Mouse (Mus musculus) cerebellum, adult (tissue): ENCODE measurements around the gene Zfp451.
"Not testable (repeated sequence)": the region's sequence is repeated elsewhere in the genome, so short reads cannot be mapped to it uniquely, and the experiment has no call there.

Source experiments
- ATAC-seq: cut with Nextera tagmentation; 2 replicates; pipeline ENCODE4 v1.9.2; 2017; ENCODE audit warnings: mild to moderate bottlenecking, moderate library complexity, mixed read lengths; ENCODE audit not compliant: insufficient number of reproducible peaks, low FRiP score, low TSS enrichment

Gene Zfp451

DNA sequence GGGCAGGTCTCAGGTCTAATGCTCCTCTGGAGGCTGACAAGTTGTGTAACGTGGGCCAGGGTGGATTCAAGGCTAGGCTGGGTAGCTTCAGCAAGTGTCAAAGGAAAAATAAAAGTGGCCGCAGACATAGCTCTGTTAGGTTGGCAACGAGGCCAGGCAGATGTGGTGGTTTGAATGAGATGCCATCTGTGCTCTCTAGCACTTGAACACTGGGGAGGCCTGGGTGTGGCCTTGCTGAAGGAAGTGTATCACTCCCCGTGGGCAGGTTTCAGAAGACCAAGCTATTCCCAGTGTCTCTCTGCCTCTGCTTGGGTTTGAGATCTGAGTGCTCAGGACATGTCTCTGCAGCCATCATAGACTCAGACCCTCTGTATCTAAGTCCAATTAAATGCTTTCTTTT lies 55.9 kb downstream of the Zfp451 start:
- ATAC-seq = no peak

DNA sequence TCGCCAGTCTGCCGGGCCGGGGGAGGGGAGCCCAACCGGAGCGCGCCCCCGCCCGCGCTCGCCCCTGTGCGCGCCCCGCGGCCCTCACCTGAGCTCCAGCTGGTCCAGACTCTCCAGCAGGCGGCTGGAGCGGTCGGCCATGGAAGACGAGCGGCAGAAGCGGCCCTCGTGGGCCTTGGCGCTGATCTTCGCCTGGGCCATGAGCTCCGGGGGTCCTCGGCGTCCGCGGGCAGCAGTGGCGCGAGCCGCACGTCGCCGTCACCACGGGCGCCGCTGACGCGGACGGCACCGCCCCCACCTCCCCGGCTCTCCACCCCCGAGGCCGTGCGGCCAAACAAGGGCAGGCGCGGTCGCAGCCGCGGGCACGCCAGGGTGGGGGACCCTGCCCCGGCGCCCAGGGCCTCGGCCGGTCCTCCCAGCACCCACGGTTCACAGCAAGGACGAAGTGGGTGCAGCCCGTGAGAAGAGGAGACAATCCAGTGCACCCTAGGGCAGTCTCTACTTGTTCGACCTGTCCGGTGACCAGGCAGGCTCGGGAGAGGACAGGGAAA lies 56.8 kb downstream of the Zfp451 start, which contains the start of gene Bag2:
Gene Bag2 (minus strand): TSS at position 305 of the 551 bp plus-strand sequence.
- ATAC-seq = peak; percentile 67

DNA sequence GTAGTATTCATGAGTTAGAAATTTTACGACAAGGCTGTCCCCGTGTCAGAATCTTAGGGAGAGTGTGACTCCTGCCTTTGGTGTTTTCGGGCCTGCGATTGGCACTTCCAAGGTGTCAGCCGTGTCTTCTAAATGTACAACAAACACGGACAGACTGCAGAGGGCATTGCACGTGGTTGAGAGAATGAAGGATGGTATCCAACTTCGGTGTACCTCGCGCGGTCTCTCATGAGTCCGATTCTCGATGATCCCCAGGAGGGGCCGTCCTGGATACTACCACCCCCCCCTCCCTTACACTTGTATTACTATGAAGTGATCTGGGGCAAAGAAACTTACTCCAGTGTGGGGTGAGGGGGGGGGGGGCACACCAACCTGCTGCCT lies 57.4 kb downstream of the Zfp451 start:
- peak; percentile 41 for ATAC-seq

DNA sequence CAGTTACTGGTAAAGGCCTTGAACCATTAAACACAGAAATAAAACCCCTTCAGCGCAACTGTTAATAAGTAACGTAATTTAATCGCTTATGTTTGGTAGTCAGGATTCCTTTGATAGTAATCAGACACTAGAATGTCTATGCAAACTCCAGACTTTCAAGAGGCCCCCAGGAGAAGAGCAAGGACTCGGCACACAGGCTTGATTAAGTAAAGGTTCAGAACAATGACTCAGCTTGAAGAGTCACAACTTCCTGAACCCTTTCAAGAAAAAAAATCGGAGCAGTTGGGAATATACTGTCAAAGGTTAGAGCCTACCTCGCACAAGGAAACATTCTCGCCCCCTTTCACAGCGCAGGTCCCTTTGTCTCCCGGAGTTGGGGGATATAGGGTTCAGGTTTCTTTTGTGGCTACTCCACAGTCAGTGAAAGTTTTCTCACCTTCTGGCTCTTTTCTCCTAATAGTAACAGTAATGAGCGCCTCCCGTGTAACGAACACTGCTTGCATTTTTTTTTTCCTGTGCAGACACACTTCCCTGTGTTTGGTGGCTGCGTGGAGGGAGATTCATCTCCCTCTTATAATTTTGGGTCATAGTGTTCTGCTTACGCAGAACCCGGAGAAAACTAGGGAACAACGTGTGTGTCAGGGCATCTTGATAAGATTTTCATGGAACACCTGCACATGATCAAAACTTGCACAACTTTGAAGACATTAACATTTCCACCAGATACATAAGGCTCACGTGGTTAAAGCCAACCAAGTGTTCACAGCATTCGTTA lies 58.0 kb downstream of the Zfp451 start:
- ATAC-seq = no peak

DNA sequence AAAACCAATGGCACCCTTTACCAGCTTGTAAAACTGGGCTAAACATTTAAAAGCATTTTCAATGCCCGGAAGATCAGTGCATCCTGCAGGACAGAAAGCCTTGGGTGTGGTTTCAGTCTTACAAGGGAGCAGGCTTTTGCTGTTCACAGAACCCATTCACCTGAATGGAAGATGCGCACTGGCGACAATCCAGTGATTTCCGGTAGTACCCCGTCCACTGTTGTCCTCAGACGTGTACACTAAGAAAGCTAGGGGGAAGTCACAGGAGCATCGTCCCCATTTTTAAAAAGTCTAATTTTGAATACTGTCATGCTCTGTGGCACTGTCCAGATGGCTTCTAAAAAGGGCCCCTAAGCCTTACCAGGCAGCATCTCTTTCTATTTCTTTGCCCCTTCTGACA lies 58.6 kb downstream of the Zfp451 start:
- ATAC-seq = no peak

DNA sequence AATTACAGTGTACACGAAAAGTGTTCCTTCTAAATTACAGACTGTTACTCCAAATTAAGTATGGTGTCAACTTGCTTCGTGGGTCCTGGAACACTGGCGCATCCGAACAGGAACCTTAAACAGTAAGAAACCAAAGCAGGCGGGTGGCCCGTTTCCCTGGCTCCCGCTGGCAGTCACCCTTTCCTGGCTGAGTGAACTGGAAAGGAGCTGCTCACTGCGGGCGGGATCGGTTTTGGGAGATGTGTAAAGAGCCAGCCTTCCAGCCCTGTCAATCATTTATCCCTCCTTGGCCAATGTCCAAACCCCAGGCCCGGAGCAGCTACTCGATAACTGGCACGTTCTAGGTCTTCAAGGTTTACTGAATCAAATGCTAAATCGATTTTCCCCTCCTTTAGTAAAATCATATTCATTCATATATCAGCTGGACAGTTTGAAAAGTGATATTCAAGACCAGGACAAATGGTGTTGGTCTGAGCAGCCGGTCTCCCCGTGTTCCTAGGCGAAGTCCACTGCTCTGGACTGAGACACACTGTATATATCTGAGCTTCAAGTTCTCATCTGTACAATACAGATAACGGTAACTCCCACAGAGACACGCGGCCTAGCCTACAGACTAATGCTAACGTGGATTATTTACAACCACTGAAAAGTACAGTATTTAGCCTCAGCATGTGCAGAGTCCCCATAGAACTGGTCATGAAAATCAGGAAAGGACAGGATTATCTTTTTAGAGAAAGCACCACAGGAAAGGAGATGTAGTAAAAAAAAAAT lies 59.2 kb downstream of the Zfp451 start:
- ATAC-seq = no peak

DNA sequence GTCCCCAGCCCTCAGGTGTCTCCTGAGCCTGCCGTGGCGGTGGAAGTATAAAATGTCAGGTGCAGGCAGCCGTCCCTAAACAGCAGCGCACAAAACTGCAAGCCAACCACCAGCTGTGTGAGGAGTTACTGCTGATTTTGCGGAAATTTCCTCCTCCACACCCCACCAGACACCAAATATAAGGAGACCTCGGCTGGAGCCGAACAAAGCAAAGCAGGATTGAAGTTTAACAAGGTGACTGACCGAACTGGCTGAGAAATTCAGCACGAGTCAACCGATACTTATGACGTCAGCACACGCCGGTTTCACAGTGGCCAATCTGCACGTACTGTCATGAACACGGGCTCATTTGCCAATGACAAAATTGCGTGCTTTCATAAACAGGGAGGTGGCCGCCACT lies 60.3 kb downstream of the Zfp451 start:
- ATAC-seq = no peak

DNA sequence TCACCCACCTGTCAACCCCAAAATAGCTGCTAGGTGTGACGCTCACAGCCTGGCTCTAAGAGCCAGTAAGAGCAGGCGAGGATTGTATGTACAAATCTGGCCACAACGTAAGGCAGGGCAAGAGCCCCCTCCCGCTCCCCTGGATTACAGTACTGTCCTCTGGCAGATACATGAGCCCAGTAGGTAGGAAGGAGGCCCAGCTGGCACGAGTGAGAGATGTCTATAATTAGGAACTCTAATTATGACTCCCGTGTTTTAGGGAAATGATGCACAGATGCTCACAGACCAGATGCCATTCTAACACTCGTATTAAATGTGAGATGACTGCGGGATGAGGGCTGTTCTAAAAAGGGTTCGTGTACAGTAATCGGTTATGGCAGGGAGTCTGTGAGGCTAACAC lies 63.1 kb downstream of the Zfp451 start:
- ATAC-seq = peak; percentile 58

DNA sequence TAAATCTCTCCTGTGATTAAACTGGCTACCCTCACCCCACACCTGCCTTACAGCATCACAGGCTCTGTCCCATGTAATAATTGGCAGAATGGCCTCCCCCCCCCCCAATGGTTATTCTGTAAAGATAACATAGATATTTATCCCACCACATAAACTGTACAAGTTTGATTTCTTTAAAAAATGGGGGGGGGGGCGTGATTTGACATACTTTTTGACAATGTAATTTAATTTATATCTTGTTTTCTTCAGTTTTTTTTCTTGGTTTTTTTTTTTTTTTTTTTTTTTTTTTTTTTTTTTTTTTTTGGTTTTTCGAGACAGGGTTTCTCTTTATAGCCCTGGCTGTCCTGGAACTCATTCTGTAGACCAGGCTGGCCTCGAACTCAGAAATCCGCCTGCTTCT lies 64.7 kb downstream of the Zfp451 start:
- ATAC-seq = not testable (repeated sequence)

DNA sequence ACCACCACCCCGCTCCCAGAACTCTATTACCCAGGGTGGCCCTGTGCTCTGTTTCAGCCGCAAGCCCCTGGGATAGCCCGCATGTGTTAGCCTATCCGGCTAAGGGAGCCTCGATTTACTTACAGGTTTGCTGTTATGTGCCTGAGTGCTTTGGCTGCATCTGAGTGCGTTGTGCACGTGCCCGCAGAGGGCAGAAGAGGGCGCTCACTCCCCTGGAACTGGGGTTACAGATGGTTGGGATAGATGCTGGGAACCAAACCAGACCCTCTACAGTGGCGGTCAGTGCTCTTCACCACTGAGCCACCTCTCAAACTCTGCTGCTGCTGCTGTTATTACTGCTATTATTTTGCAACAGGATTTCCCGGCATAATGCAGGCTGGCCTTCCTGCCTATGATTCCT lies 65.3 kb downstream of the Zfp451 start:
- ATAC-seq = no peak

DNA sequence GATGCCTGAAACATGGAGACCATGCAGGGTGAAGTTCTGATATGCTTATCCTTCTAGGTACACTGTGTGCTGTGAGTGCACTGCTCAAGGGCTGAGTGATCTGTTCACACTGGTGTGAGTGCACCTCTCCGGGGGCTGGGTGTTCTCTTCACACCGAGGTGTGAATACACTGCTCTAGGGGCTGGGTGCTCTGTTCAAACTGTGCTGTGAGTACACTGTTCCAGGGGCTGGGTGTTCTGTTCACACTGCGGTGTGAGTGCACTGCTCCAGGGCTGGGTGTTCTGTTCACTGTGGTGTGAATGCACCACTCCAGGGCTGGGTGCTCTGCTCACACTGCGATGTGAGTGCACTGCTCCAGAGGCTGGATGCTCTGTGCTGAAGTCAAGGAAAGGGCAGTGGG lies 68.5 kb downstream of the Zfp451 start:
- no peak for ATAC-seq

DNA sequence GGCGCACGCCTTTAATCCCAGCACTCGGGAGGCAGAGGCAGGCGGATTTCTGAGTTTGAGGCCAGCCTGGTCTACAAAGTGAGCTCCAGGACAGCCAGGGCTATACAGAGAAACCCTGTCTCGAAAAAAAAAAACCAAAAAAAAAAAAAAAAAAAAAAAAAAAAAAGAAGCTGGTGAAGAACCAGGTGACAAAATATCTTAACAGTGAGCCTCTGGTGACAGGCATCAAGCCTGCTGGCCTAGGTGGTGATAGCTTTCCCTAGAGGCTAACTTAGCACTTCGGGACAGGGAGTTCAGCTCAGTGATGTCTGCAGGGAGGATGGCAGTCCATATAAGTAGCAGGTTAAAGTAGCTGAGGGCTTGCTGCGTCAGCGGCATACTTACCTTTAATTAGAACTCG lies 69.6 kb downstream of the Zfp451 start:
- ATAC-seq = not testable (repeated sequence)

DNA sequence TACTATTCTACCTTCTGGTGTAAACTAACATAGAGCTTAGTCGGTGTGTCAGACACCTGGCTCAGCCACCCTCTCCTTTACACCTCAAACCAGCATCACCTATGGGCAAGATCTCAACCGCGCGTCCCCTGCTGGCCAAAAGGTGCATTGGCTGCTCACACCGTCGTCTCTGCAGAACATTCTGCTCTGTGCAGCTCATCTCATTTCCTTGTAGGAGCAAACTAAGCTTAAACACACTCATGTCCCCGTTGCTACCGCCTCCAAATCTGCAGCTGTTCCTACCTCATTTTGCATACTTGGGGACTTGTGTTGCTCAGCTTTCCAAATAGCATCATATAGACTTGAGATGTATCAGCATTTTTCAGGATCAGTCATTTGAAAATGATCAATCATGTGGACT lies 71.5 kb downstream of the Zfp451 start:
- ATAC-seq = no peak

DNA sequence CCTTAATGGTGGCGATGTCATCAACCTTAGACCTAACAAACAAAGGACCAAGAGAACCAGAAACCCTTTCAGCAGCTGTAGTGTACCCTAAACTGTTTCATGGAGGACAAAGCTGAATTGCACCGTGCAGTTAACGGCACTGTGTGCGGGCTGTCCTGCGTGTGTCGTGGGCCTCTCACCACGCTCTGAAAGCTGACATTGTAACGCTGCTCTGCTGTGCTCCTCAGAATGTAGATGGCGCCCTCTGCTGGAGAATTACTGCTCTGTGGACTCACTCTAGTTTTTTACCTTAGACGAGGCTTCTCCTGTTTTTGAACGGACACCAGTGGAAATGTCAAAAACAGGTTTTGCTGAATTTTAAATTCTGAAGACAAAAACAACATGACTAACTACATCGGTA lies 75.1 kb downstream of the Zfp451 start:
- peak; percentile 83 for ATAC-seq

DNA sequence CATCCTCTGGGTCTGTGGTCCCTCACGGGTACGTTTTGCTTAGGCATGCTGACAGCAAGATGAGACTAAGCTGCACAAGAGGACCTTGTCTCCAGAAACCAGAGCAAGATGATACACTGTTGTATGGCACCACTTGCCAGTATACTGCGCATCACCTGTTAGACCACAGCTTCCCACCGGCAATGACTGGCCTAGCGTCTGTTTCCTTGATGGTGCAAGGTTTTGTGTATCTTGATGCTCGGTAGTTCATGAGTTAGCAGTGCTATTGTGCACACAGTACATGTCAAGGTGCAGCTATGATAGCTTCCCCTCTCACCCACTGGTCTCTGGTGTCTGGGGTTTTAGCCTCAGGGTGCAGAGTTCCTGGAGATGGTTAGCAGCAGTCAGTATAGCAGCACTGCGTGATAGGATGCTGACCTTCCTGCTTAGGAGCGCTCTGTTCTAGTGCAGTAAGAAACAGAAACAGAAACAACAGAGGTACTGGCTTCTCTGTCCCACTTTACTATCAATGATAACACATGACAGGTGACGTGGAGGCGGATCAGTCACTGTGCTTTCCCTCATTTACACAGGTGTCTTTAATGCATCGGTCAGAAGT lies 75.6 kb downstream of the Zfp451 start:
- ATAC-seq = no peak

DNA sequence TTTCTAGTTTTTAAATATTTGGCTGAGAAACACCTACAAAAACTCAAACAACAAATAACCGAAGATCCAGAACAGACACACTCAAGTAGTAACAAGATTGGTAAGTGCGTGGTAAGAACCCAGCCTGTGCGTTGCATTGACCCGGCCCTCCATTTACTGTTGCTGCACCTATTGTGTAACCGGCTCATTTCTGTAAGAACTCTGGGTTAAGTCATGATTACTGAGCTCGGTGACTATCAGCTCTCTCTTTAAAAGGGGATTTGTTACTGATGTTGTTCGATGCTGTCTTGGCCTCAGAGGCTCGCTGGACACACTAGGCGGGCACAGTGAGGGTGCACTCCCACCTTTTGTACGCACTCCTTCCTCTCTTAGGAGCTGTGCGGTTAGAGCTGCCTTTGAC lies 76.1 kb downstream of the Zfp451 start:
- ATAC-seq = no peak

DNA sequence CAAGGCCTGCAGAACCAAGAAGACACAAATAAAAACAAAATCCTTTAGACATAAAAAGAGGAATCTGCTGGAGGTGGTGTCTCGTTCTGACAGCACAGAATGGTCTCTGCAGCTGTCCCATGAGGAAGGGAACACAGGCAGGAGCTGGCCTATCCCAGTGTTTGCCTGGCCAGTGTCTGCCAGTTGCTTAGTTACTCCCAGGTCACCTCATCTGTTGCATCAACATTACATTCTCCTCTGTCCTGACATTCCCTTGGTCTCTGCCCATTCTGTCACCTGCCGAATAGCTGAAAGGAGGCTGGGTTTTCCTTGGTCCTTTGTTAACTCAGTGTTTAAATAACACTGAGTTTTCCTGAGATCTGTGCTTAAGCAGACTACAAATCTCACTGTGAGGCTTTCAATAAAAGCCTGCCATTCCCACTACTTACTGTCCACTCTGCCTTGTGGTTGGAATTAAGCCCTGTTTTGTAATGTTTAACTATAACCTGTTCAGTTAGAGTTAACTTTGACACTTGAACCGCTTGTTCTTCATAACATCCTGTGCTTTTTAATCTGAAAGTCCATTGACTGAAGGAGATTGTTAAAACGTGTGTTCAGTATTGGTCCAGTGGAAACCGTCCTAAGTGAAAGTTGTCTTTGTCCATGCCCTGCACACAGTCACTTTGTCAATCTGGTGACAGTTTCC lies 80.3 kb downstream of the Zfp451 start:
- no peak for ATAC-seq

DNA sequence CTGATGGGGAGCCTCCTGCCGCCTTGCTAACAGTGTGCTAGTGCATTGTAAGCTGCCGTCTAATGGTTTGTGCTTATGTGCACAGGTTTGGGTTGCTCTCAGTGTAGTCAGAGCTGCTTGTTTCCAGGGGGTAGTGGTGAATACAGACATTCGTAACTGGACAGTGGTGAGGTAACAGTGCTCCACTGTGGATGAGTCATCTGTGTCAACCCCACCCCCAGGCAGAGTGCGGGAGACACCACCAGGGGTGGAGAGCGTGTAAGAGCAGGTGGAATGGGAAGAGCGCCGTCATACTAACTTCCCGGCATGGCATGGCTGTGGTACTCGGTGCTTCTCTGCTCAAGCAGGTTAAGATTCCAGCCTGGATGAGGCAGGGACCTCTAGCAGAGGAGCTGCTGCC lies 81.4 kb downstream of the Zfp451 start:
- no peak for ATAC-seq

DNA sequence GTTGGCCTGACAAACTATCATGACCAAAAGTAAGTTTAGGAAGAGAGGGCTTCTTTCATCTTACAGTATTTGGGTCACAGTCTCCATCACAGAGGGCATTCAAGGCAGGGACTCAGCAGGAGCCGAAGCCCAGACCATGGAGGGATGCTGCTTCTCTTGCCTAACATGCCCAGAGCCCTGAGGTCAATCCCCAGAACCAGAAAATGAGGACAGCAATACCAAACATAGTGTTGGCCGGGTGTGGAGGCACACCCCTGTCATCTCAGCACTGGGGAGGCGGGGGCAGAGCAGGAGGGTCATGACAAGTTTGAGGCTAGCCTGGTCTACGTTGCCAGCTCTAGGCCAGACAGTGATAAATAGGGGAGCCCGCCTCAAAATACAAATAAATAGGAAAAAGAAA lies 89.3 kb downstream of the Zfp451 start:
- no peak for ATAC-seq

DNA sequence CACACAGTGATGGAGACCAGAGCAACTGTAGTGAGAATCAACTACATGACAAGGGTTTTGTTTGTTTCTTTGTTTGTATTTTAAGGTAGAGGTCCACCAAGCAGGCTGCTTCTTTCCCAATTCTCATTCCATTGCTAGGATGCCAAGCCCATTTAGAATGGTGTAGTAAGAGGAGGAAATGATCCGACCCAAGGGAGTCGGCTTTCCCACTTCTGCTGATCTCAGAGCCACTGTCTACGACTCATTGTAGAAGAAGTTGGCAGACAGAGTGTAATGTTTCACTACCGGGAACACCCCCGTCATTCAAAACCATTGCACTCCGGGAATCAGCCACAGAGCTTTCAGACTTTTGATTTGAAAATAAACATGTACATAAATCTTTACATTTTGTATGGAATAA lies 89.9 kb downstream of the Zfp451 start:
- no peak for ATAC-seq

DNA sequence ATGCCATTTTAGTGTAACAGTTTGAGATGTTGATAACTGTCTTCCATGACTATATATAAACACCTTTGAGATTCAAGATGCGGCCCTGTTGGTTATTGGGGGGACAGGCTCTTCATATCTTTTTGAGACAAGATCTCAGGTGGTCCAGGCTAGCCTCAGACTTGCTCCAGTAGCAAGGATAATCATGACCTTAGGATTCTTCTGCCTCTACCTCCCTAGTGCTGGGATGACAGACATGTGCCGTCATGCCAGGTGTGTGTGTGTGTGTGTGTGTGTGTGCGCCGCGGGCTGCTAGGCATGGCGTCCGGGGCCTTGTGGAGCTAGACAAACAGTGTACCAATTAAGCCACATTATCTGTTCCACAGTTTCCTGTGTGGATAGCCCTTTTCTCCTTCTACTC lies 93.4 kb downstream of the Zfp451 start:
- ATAC-seq = no peak
